Mouse (Mus musculus) heart, adult 9 months (tissue): ENCODE results near the gene Vcl.

Experiments used
- DNase-seq, 2 experiments: peaks; one replicate each; pipeline ENCODE4 v3.0.0; 2022; ENCODE audit warnings: low spot score in 2 of 2

The Vcl gene

GRCm38 (mm10) chr14:20938860-20939259 lies 9.7 kb downstream of the Vcl start:
- no peak for DNase-seq

DNA sequence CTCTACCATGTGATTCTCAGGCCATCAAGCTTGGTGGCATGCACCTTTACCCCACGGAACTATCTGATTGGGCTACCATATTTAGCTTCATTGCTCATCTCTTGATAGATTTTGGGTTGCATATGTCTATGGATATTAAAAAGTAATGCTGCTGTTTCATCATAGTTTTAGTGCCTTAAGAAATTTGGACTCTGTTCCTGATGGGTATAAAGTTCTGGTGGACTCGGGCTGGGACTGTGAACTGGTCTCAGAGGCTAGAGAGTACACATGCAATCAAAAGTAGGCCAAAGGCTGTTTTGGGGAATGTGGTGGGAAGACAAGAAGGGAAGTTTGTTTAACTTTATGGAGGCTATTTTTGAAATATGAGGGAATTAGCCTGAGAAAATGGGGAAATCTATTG lies 16.1 kb downstream of the Vcl start:
- DNase-seq, result no peak

DNA sequence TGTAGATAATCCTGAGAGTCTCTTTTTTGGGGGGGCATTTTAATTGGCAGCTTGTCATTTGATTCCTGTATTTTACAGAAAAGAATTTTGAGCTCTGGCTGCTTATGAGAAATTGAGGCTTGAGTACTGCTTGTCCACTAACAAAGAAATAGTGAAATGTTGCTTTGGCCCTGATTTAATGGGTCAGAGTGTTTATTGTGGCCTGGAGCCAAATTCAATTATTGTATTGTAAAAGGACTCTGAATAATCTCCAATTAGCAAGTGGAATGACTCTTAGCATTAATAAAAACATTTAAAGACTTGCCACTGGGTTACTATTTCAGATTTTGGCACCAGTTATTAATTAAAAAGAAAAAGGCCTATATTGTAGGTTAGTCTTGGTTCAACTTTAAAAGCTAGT lies 26.8 kb downstream of the Vcl start:
- no peak for DNase-seq

DNA sequence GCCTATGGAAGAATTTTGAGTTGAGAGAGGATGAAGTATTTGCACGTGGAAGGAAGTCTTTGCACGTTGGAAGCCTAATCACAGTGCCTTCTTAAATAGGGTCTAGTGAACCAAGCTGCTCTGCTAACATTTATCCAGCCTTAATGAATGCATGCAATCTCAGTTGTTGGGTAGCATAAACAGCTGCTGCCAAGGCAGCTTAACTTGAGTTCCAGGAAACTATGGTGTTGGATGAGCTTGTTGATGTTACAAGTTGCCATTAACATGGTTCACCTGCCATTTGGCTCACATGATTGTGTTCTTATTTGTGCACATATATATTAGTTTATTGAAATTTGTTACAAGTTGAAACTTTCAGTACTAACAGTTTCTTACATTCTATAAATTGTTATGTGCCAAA lies 29.8 kb downstream of the Vcl start:
- DNase-seq, result no peak

DNA sequence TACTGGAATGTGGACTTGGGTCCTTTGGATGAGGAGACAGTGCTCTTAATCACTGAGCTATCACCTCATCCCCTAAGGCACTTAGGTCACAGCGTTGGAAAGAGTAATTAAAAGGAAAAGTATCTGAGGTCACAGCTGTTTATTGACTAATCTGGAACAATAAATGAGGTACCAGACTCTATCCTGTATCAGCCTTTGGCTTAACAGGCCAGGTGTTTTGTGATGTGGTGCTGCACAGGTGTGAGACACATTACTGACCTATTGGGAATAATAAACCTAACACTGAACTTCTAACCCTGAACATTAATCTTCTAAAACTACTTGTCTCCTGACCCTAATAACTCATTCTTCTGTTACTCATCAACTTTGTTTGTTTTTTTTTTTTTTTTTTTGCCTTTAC lies 33.3 kb downstream of the Vcl start:
- DNase-seq, result no peak

DNA sequence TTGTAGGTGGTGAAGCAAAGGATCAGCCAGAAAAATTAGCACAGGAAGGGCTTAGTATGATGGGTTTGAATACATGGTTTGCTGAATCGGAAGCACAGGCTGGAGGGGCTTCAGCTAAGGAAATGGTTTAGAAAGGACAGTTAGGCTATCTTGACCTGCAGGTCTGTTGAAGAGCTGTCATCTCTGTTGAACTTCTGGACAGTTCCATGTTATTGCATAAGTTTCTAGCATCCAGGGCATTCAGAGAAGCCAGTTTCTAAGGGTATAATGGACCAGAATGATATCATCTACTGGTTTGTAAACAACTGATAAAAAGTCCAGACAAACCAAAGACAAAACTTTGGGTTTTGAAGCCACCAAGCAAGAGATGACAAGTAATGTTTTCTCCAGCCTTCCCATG lies 33.7 kb downstream of the Vcl start:
- DNase-seq, result no peak

DNA sequence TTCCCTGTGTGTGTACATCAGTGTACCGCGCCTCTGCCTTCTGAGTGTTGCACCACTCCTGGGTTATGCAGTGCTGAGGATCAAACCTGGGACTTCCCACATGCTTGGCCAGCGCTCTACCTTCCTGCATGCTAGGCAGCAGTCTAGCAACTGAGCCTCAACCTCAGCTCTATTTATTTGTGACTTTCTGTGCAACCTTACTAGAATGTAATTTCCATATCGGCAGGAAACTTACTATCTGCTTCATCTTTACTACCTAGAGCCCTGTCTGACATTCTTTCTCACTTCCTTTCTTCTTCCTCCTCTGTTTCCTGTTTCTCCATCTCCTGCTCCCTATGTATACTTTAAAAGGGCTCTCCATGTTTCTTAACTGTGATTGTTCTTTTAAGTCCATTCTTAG lies 34.7 kb downstream of the Vcl start:
- DNase-seq, result no peak

- DNase-seq, result no peak
These were observed 35.1 kb downstream of the Vcl start for GRCm38 (mm10) chr14:20964285-20964684.

GRCm38 (mm10) chr14:20966959-20967670 lies 37.9 kb downstream of the Vcl start:
- no peak for DNase-seq

GRCm38 (mm10) chr14:20969066-20969465 lies 39.9 kb downstream of the Vcl start:
- no peak for DNase-seq

GRCm38 (mm10) chr14:20970389-20970788 lies 41.2 kb downstream of the Vcl start:
- peak in 1 of 2 experiments; percentile 20 for DNase-seq

- peak; percentile 22 to 28 for DNase-seq
These were observed 41.7 kb downstream of the Vcl start for GRCm38 (mm10) chr14:20970927-20971326.

GRCm38 (mm10) chr14:20973821-20974220 lies 44.6 kb downstream of the Vcl start:
- DNase-seq, result no peak

DNA sequence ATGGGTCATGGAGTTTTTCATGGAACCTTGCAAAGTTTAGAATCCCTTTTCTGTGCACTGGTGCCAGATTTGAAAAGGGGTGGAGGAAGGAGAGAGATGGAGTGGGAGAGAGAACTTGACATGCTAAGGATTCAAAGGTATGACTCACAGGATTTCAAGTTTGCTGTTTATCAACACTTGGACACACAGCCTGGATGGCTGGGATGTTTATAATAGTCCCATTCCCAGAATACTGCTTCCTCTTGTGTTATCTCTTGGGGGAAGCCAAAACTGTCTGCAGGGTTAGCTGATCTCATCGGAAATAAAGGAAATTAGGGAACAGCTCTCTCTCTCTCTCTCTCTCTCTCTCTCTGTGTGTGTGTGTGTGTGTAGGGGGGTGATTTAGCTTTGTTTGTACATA lies 47.5 kb downstream of the Vcl start:
- DNase-seq, result peak; percentile 19 to 37

DNA sequence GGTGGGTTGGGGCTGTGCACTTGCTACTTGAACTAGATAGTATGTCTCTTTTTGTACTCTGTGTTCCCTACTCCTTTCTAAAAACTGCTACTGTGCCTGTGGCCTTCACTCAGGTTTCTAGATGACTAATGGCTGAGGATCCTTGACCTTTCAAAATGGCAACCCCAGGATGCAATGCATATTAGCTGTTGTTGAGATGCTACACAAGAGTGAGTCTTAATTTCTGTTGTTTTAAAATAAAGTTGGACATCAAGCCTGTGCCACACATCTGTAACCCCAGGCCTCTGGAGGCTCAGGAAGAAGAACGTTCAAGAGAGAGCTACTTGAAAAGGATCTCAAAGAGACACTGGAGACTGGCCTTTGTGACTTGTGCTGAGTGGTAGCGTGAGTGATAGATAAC lies 48.5 kb downstream of the Vcl start:
- no peak for DNase-seq

GRCm38 (mm10) chr14:20983832-20984231 lies 54.6 kb downstream of the Vcl start:
- DNase-seq, result peak; percentile 71 to 85

DNA sequence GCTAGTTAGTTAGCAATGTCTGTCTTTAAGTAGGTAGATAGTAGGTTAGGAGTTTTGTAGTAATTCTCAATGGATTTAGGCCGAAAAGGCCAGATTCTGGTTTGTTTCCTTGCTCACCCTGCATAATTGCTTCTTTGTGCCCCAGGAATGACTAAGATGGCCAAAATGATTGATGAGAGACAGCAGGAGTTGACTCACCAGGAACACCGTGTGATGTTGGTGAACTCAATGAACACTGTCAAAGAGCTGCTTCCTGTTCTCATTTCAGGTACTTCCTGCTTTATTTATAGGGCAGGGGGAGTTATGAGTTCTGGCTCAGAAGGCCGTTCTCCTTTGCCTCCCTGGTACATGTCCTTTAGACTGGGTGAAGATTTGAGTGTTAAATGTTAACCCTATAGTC lies 56.3 kb downstream of the Vcl start:
- no peak for DNase-seq

- no peak for DNase-seq
These were observed 62.3 kb downstream of the Vcl start for GRCm38 (mm10) chr14:20991492-20991891.

GRCm38 (mm10) chr14:20993067-20993691 lies 64.0 kb downstream of the Vcl start:
- peak; percentile 32 to 59 for DNase-seq

GRCm38 (mm10) chr14:20994475-20994874 lies 65.3 kb downstream of the Vcl start:
- no peak for DNase-seq

DNA sequence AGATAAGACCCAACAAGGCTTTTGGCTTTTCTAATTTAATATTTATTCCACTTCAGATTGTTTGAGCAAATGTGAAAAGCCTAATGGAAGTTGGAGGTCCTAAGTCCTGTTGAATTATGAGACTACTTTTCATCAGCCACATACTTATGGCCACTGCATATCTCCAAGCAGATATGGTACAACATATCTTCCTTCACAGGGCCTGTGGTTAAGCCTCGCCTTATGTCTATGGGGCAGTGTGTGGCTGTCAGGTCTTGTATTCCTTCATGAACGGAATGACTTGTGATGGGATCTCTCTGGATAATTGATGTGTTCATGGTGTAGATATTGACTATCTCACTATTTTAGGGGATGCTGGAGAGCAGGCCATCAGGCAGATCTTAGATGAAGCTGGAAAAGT lies 66.3 kb downstream of the Vcl start:
- DNase-seq, result no peak

- DNase-seq, result no peak
These were observed 67.2 kb downstream of the Vcl start for GRCm38 (mm10) chr14:20996361-20996760.

DNA sequence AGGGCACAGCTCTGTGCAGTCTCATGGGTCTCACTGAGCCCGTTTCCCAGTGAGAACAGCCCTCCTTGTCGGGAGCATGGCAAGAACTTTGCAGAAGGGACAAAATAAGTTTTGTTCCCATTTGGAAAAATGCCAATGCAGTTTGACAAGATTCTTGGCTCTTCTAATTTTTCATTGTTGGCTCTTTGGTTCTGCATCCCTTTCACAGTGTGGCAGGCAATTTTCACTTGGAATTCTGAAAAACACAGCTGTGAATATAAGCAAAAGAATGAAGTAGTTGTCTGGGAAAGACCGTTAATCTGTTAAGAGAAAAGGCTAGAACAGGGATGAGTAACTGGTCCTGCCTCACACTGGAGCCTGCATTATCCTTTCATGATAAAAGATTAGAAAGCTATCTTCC lies 68.3 kb downstream of the Vcl start:
- no peak for DNase-seq

GRCm38 (mm10) chr14:20999617-21000016 lies 70.4 kb downstream of the Vcl start:
- DNase-seq, result no peak
